Mouse (Mus musculus) adipocyte (in vitro differentiated cells): ENCODE data around the gene Mapk8ip2.
"Not testable (repeated sequence)": the region's sequence is repeated elsewhere in the genome, so short reads cannot be mapped to it uniquely, and the experiment has no call there.

ENCODE experiments used
- DNase-seq: peaks from one replicate; pipeline ENCODE4 v3.0.0-alpha.2; 2016; ENCODE audit warnings: low spot score

Mapk8ip2 gene

GRCm38 (mm10) chr15:89453865-89454478, at the start of gene Mapk8ip2:
Gene Mapk8ip2, plus strand, starts transcription at chr15:89453913.
- no peak for DNase-seq

GRCm38 (mm10) chr15:89404831-89405623, 48.7 kb upstream of the Mapk8ip2 start:
- no peak for DNase-seq

- DNase-seq: no peak
Measured at GRCm38 (mm10) chr15:89406691-89407090, 47.0 kb upstream of the Mapk8ip2 start.

GRCm38 (mm10) chr15:89410118-89410517, 43.6 kb upstream of the Mapk8ip2 start, which contains the start of gene Syce3:
Gene Syce3, minus strand, starts transcription at chr15:89410503.
- no peak for DNase-seq

GRCm38 (mm10) chr15:89415282-89415681, 38.4 kb upstream of the Mapk8ip2 start:
- no peak for DNase-seq

- DNase-seq: no peak
Measured at GRCm38 (mm10) chr15:89421938-89422337, 31.8 kb upstream of the Mapk8ip2 start.

- no peak for DNase-seq
Measured at GRCm38 (mm10) chr15:89424621-89425020, 29.1 kb upstream of the Mapk8ip2 start.

- DNase-seq: no peak
Measured at GRCm38 (mm10) chr15:89425711-89426121, 28.0 kb upstream of the Mapk8ip2 start, which contains the start of gene Cpt1b. Gene Cpt1b, minus strand, starts transcription at chr15:89425863.

GRCm38 (mm10) chr15:89426716-89427115, 27.0 kb upstream of the Mapk8ip2 start:
- no peak for DNase-seq

GRCm38 (mm10) chr15:89428136-89428790, 25.4 kb upstream of the Mapk8ip2 start:
- DNase-seq: no peak

GRCm38 (mm10) chr15:89428821-89429351, 24.8 kb upstream of the Mapk8ip2 start:
- DNase-seq: peak; percentile 12

GRCm38 (mm10) chr15:89429352-89430221, 24.1 kb upstream of the Mapk8ip2 start, which contains the start of the genes C730034F03Rik, Gm44502 and Chkb:
Gene C730034F03Rik, plus strand, starts transcription at chr15:89429589.
Gene Gm44502, minus strand, starts transcription at chr15:89429696.
Gene Chkb, minus strand, starts transcription at chr15:89429908.
- peak; percentile 95 for DNase-seq

- no peak for DNase-seq
Measured at GRCm38 (mm10) chr15:89430341-89430740, 23.4 kb upstream of the Mapk8ip2 start.

GRCm38 (mm10) chr15:89430771-89431170, 22.9 kb upstream of the Mapk8ip2 start:
- DNase-seq: not testable (repeated sequence)

- peak; percentile 22 for DNase-seq
Measured at GRCm38 (mm10) chr15:89431271-89431670, 22.4 kb upstream of the Mapk8ip2 start.

- no peak for DNase-seq
Measured at GRCm38 (mm10) chr15:89431806-89432205, 21.9 kb upstream of the Mapk8ip2 start.

- peak; percentile 60 for DNase-seq
Measured at GRCm38 (mm10) chr15:89432946-89433345, 20.8 kb upstream of the Mapk8ip2 start.

GRCm38 (mm10) chr15:89434136-89434535, 19.6 kb upstream of the Mapk8ip2 start:
- DNase-seq: no peak

- DNase-seq: no peak
Measured at GRCm38 (mm10) chr15:89435878-89436277, 17.8 kb upstream of the Mapk8ip2 start.

GRCm38 (mm10) chr15:89442486-89443070, 11.1 kb upstream of the Mapk8ip2 start:
- no peak for DNase-seq
